Mouse (Mus musculus): ENCODE measurements around the gene 9630041A04Rik. TPM values are rescaled to one million over a fixed set of nuclear protein-coding genes. Genes with fewer than 3 reads are reported as not detected.

9630041A04Rik gene
- total RNA-seq, 1 experiment = not detected

DNA sequence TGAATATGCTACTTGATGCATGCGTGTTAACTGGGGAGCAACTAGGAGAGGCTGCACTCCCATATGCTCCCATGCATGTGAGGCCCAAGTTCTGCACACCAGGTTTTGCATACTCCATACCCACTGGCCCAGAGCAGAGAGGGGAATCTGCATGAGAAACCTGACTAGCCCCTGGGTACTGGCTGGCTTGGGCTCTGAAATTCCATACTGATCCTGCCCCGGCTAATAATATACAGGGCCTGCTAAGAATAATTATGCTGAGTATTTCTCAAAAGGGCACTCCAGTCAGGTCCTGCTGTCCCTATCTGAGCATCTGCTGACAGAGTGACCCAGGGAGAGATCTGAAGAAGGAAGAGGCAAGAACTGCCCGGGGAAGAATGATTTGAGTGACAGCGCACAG is 92.9 kb downstream of the 9630041A04Rik start:
- DNase-seq (ENCODE audit: low read depth, low spot score) = no peak
- no peak overlapping the region for H3K27ac ChIP-seq (ENCODE audit: insufficient read depth, low read depth, low read length, poor library complexity, severe bottlenecking)
- H3K4me3 ChIP-seq (ENCODE audit: insufficient read depth in 1 of 2, low read depth in 1 of 2, low read length in 2 of 2, poor library complexity in 1 of 2, severe bottlenecking in 1 of 2) = no peak overlapping the region
- H3K36me3 ChIP-seq (ENCODE audit: control insufficient read depth, insufficient read depth, low read length, poor library complexity, severe bottlenecking) = no peaks in the 10 kb centered on the region
- no peaks in the 10 kb centered on the region for H3K9me3 ChIP-seq (ENCODE audit: control insufficient read depth, insufficient read depth, low read depth, low read length)
- in situ Hi-C loops (cut with MboI; ENCODE audit: low sequenced_read_pairs in 2 of 2, unreplicated experiment in 2 of 2) = no loop called here
- TF ChIP-seq ZNF384 (IDR thresholded peaks at IDR 0.05; ENCODE audit: low read depth, low read length) = no peak
- TF ChIP-seq CHD2 (IDR thresholded peaks at IDR 0.05; ENCODE audit: low read depth, low read length) = no peak
- TF ChIP-seq HCFC1 (IDR thresholded peaks at IDR 0.05; ENCODE audit: borderline replicate concordance, insufficient read depth, low read length) = no peak
- TF ChIP-seq MAFK (IDR thresholded peaks at IDR 0.05; ENCODE audit: insufficient read depth, low read depth, low read length) = no peak
- H3K9ac ChIP-seq (ENCODE audit: insufficient read depth, low read depth, low read length, poor library complexity, severe bottlenecking) = no peak overlapping the region
- no peaks in the 10 kb centered on the region for H3K4me1 ChIP-seq (ENCODE audit: control insufficient read depth in 2 of 2, insufficient read depth in 2 of 2, low read length in 2 of 2, poor library complexity in 1 of 2)

DNA sequence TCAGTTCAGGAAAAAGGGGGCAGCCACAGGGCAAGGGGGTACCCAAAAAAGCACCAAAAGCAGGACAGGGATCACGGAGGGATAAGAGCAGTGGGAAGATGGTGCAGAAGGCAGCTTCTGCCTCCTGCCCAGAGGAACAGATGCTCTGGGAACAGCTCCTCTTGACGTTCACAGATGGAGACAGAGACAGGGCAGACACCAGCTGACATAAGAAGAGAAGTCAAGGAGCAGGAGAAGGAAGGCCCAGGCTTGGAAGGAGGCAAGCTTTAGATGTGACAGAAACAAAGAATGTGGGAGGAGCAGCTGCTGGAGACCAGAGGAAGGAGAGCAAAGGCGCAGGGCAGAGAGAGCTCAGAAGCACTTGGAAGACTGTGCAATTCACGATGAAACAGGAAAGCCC is 94.6 kb downstream of the 9630041A04Rik start:
- Histone ChIP-seq H3K4me1 (ENCODE audit: control insufficient read depth in 2 of 2, insufficient read depth in 2 of 2, low read length in 2 of 2, poor library complexity in 1 of 2) (no peaks in the 10 kb centered on the region), H3K36me3 (ENCODE audit: control insufficient read depth, insufficient read depth, low read length, poor library complexity, severe bottlenecking) (no peaks in the 10 kb centered on the region), H3K9me3 (ENCODE audit: control insufficient read depth, insufficient read depth, low read depth, low read length) (no peaks in the 10 kb centered on the region), H3K9ac (ENCODE audit: insufficient read depth, low read depth, low read length, poor library complexity, severe bottlenecking) (no peak overlapping the region), H3K27ac (ENCODE audit: insufficient read depth, low read depth, low read length, poor library complexity, severe bottlenecking) (no peak overlapping the region), H3K4me3 (ENCODE audit: insufficient read depth in 1 of 2, low read depth in 1 of 2, low read length in 2 of 2, poor library complexity in 1 of 2, severe bottlenecking in 1 of 2) (no peak overlapping the region)
- in situ Hi-C loops (cut with MboI; ENCODE audit: low sequenced_read_pairs in 2 of 2, unreplicated experiment in 2 of 2) = no loop called here
- no peak for TF ChIP-seq ZNF384 (IDR thresholded peaks at IDR 0.05; ENCODE audit: low read depth, low read length)
- no peak for TF ChIP-seq CHD2 (IDR thresholded peaks at IDR 0.05; ENCODE audit: low read depth, low read length)
- TF ChIP-seq MAFK (IDR thresholded peaks at IDR 0.05; ENCODE audit: insufficient read depth, low read depth, low read length) = no peak
- TF ChIP-seq HCFC1 (IDR thresholded peaks at IDR 0.05; ENCODE audit: borderline replicate concordance, insufficient read depth, low read length) = no peak
- no peak for TF ChIP-seq ZC3H11A (IDR thresholded peaks at IDR 0.05; ENCODE audit: borderline replicate concordance, low read depth, low read length)
- DNase-seq (ENCODE audit: low read depth, low spot score) = no peak

- no peaks in the 10 kb centered on the region for H3K36me3 ChIP-seq (ENCODE audit: control insufficient read depth, insufficient read depth, low read length, poor library complexity, severe bottlenecking)
- DNase-seq (ENCODE audit: low read depth, low spot score) = no peak
- in situ Hi-C loops (cut with MboI; ENCODE audit: low sequenced_read_pairs in 2 of 2, unreplicated experiment in 2 of 2) = no loop called here
- H3K4me1 ChIP-seq (ENCODE audit: control insufficient read depth in 2 of 2, insufficient read depth in 2 of 2, low read length in 2 of 2, poor library complexity in 1 of 2) = no peaks in the 10 kb centered on the region
- H3K27ac ChIP-seq (ENCODE audit: insufficient read depth, low read depth, low read length, poor library complexity, severe bottlenecking) = no peak overlapping the region
- H3K4me3 ChIP-seq (ENCODE audit: insufficient read depth in 1 of 2, low read depth in 1 of 2, low read length in 2 of 2, poor library complexity in 1 of 2, severe bottlenecking in 1 of 2) = no peak overlapping the region
- H3K9ac ChIP-seq (ENCODE audit: insufficient read depth, low read depth, low read length, poor library complexity, severe bottlenecking) = no peak overlapping the region
- TF ChIP-seq CHD2 (IDR thresholded peaks at IDR 0.05; ENCODE audit: low read depth, low read length) (no peak), MAFK (IDR thresholded peaks at IDR 0.05; ENCODE audit: insufficient read depth, low read depth, low read length) (no peak), ZC3H11A (IDR thresholded peaks at IDR 0.05; ENCODE audit: borderline replicate concordance, low read depth, low read length) (no peak), HCFC1 (IDR thresholded peaks at IDR 0.05; ENCODE audit: borderline replicate concordance, insufficient read depth, low read length) (no peak), ZNF384 (IDR thresholded peaks at IDR 0.05; ENCODE audit: low read depth, low read length) (no peak)
- H3K9me3 ChIP-seq (ENCODE audit: control insufficient read depth, insufficient read depth, low read depth, low read length) = no peaks in the 10 kb centered on the region
Observed at GRCm38 (mm10) chr9:101971806-101972205, 110.2 kb downstream of the 9630041A04Rik start.

- in situ Hi-C loops (cut with MboI; ENCODE audit: low sequenced_read_pairs in 2 of 2, unreplicated experiment in 2 of 2) = no loop called here
- no peak overlapping the region for H3K27ac ChIP-seq (ENCODE audit: insufficient read depth, low read depth, low read length, poor library complexity, severe bottlenecking)
- no peak overlapping the region for H3K4me3 ChIP-seq (ENCODE audit: insufficient read depth in 1 of 2, low read depth in 1 of 2, low read length in 2 of 2, poor library complexity in 1 of 2, severe bottlenecking in 1 of 2)
- no peaks in the 10 kb centered on the region for H3K36me3 ChIP-seq (ENCODE audit: control insufficient read depth, insufficient read depth, low read length, poor library complexity, severe bottlenecking)
- H3K4me1 ChIP-seq (ENCODE audit: control insufficient read depth in 2 of 2, insufficient read depth in 2 of 2, low read length in 2 of 2, poor library complexity in 1 of 2) = no peaks in the 10 kb centered on the region
- H3K9ac ChIP-seq (ENCODE audit: insufficient read depth, low read depth, low read length, poor library complexity, severe bottlenecking) = no peak overlapping the region
- TF ChIP-seq HCFC1 (IDR thresholded peaks at IDR 0.05; ENCODE audit: borderline replicate concordance, insufficient read depth, low read length) = no peak
- TF ChIP-seq CHD2 (IDR thresholded peaks at IDR 0.05; ENCODE audit: low read depth, low read length) = no peak
- no peak for TF ChIP-seq ZNF384 (IDR thresholded peaks at IDR 0.05; ENCODE audit: low read depth, low read length)
- TF ChIP-seq MAFK (IDR thresholded peaks at IDR 0.05; ENCODE audit: insufficient read depth, low read depth, low read length) = no peak
- TF ChIP-seq ZC3H11A (IDR thresholded peaks at IDR 0.05; ENCODE audit: borderline replicate concordance, low read depth, low read length) = no peak
- H3K9me3 ChIP-seq (ENCODE audit: control insufficient read depth, insufficient read depth, low read depth, low read length) = no peaks in the 10 kb centered on the region
- DNase-seq (ENCODE audit: low read depth, low spot score) = no peak
Observed at GRCm38 (mm10) chr9:101972314-101972713, 110.7 kb downstream of the 9630041A04Rik start.

DNA sequence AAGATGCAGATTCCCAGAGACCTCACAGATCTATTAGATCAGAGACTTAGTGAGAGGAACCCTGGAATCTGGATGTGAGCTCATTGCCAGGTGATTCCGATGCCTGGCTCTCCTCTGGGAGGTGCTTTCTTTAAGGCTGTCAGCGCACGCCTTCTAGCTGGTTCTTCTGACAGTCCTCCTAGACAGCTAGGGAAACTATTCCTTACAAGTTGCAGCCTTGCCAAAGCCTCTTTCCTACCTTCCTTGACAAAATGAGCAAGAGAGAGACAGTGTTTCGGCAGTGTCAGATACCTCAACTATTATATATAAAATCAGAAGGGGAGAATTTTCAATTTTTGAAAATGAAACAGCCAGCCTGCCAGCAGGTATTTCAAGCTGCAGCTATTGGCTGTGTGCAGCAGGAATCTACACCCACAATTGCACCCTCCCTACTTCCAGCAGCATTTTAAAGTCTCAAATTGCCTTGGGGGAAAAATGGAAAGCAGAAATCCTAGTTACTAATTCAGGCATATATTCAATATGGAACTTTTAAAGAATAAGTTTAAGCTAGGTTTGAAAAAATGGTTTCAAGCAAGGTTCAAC is 115.3 kb downstream of the 9630041A04Rik start:
- H3K4me3 ChIP-seq (ENCODE audit: insufficient read depth in 1 of 2, low read depth in 1 of 2, low read length in 2 of 2, poor library complexity in 1 of 2, severe bottlenecking in 1 of 2) = no peak overlapping the region
- DNase-seq (ENCODE audit: low read depth, low spot score) = no peak
- no peaks in the 10 kb centered on the region for H3K36me3 ChIP-seq (ENCODE audit: control insufficient read depth, insufficient read depth, low read length, poor library complexity, severe bottlenecking)
- H3K27ac ChIP-seq (ENCODE audit: insufficient read depth, low read depth, low read length, poor library complexity, severe bottlenecking) = no peak overlapping the region
- in situ Hi-C loops (cut with MboI; ENCODE audit: low sequenced_read_pairs in 2 of 2, unreplicated experiment in 2 of 2) = no loop called here
- no peaks in the 10 kb centered on the region for H3K4me1 ChIP-seq (ENCODE audit: control insufficient read depth in 2 of 2, insufficient read depth in 2 of 2, low read length in 2 of 2, poor library complexity in 1 of 2)
- H3K9me3 ChIP-seq (ENCODE audit: control insufficient read depth, insufficient read depth, low read depth, low read length) = no peaks in the 10 kb centered on the region
- H3K9ac ChIP-seq (ENCODE audit: insufficient read depth, low read depth, low read length, poor library complexity, severe bottlenecking) = no peak overlapping the region
- TF ChIP-seq ZNF384 (IDR thresholded peaks at IDR 0.05; ENCODE audit: low read depth, low read length) (no peak), CHD2 (IDR thresholded peaks at IDR 0.05; ENCODE audit: low read depth, low read length) (no peak), HCFC1 (IDR thresholded peaks at IDR 0.05; ENCODE audit: borderline replicate concordance, insufficient read depth, low read length) (no peak), ZC3H11A (IDR thresholded peaks at IDR 0.05; ENCODE audit: borderline replicate concordance, low read depth, low read length) (no peak), MAFK (IDR thresholded peaks at IDR 0.05; ENCODE audit: insufficient read depth, low read depth, low read length) (no peak)
